8 mouse cellular contexts compared by ENCODE assay signal in the genomic region with DNA sequence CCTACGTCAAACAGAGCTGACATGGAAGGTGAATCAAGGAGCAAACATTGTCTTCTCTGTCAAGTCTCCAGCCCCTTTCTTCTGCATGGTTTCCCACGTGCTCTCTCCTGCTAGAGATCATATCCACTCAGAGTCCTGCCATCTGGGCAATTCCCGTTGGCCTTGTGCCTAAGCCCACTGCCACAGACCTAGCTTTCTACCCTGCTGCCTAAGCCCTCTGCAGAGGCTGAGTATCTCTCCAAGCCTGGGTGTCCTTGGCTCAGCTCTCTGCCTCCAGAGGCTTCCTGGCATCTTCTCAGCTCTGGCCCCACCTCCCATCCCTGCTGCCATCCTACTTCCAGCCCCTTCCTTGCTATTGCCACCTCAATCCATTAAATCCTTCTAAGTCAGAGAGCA.
DNase-seq lines count a peak whose midpoint lies in the region.

No protein-coding gene starts in this region.

- intact Hi-C loops in gastrocnemius, postnatal 14 days (cut with DNase I; ENCODE audit: low total_unique reads) = no loop called here

- DNase-seq in gastrocnemius, postnatal 14 days = peak; percentile 6
- no peak for DNase-seq in gastrocnemius, adult 18-20 months (ENCODE audit: low spot score)
- peak; percentile 41 for DNase-seq in right cerebral cortex, adult 18-20 months
- DNase-seq in right cerebral cortex, postnatal 25 days = no peak
- peak; percentile 32 to 34 for DNase-seq in frontal cortex, postnatal 10 days (ENCODE audit: low spot score in 2 of 2)
- peak; percentile 25 for DNase-seq in right cerebral cortex, postnatal 14 days
- DNase-seq in thymus, postnatal 10 days (ENCODE audit: low spot score in 2 of 2) = no peak
- DNase-seq in liver = no peak

Comparison
In these comparisons a context has a peak if more than half of its experiments do, and no peak if none do; other contexts are left out.
1. DNase-seq: peak in gastrocnemius, postnatal 14 days (single experiment), right cerebral cortex, adult 18-20 months (single experiment), frontal cortex, postnatal 10 days (2 of 2) and right cerebral cortex, postnatal 14 days (single experiment); none in gastrocnemius, adult 18-20 months (single experiment), right cerebral cortex, postnatal 25 days (single experiment), thymus, postnatal 10 days (0 of 2) and liver (single experiment).